Mouse (Mus musculus): ENCODE data around the gene Bend7.

Gene Bend7

GRCm38 (mm10) chr2:4717769-4718661 lies at the start of gene Bend7:
Bend7 (plus strand) TSS chr2:4717831.
- peak; percentile 25 for DNase-seq (ENCODE audit: low spot score)

DNA sequence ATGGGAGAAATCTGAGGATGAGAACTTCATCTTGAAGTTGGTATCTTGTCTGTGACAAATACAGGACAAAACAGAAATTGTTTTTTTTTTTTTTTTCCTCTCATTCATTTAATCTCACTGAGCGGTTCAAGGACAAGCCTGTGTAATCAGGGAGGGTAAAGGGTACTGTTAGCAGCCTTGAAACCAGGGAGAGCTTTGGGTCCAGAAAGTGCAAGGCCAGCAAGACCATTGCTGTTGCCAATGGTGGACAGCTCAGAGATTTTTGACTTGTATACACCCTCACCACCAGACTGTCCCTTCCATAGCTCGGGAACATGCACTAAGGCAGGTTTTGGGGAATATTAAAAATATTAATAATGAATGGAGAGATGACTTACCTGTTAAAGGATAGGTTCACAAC lies 49.0 kb upstream of the Bend7 start:
- DNase-seq (ENCODE audit: low spot score) = no peak

- no peak for DNase-seq (ENCODE audit: low spot score)
Observed at GRCm38 (mm10) chr2:4669701-4670100, 47.9 kb upstream of the Bend7 start.

DNA sequence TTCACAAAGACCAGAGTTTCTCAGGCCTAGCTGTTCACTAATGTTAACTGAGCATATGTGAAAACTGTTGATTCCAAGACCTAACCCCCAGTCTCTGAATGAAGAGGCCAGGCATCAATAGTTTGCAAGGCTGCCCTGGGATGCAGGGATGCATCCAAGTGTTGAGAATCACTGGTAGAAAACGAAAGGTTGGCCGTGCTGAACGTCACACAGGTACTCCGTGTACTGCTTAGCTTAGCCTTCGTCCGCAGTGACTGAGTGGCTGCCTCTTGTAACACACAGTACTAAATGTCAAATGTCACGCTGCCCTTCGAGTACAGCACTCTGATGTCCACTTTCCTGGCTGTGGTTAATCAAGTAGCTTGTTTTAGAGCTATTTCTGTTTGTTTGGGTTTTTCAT lies 46.0 kb upstream of the Bend7 start:
- DNase-seq (ENCODE audit: low spot score) = no peak

DNA sequence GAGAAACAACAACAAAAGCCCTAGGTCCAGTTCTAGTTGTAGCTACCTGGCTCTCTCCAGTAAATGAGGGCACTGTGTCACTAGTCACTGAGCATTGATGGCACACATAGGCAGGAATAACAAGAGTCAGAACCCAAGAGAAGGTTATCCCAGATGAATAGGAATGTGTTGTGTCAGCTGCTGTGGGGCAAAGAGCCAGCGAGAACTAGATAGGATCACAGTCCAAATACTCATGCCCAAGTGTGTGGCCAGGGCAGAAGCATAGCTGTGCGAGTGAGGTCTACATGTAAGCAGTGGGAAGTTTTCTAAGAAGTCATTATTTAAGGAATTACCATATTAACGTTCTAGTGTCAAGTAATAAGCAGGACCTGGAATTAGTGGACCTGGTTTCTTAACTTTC lies 37.7 kb upstream of the Bend7 start:
- DNase-seq (ENCODE audit: low spot score) = no peak

- no peak for DNase-seq (ENCODE audit: low spot score)
Observed at GRCm38 (mm10) chr2:4711262-4711661, 6.4 kb upstream of the Bend7 start.

GRCm38 (mm10) chr2:4717081-4717768 lies 406 bp upstream of the Bend7 start:
- DNase-seq (ENCODE audit: low spot score) = peak; percentile 31

DNA sequence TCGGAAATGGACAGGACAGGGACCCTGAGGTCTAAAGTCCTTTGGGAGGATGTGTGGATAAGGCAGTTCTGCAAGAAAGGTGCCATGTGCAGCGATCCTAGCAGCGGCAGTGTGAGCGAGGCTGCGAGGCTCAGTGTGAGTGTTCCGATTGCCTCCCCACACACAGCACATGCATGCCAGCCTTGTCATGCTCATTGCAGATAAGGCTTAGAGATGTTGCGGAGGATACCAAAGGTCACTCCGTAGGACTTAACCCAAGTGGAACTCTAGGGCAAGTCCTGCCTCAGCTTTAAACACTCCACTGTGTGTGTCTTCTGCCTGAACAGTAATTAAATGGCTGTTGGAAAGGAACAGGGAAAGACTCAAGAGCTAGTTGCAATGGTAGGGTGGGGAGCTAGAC lies 5.5 kb downstream of the Bend7 start:
- DNase-seq (ENCODE audit: low spot score) = no peak

GRCm38 (mm10) chr2:4730161-4730560 lies 12.5 kb downstream of the Bend7 start:
- DNase-seq (ENCODE audit: low spot score) = no peak

DNA sequence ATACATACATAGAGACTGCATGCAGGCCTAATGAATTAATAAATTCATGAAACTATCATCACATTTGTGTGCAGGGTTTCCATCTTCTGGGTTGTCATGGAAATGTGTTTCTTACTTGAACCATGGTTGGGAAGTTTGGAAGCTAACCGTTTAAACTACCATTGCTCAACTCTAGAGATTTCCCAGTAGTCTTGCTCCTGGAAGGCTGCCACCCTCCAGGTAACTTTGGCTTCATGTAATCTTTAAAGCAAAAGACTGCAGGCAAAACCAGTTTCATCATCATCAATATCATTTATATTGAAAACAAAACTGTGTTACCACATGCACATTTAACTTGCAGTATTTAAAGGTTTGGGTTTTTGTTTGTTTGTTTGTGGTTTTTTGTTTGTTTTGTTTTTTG lies 16.3 kb downstream of the Bend7 start:
- no peak for DNase-seq (ENCODE audit: low spot score)

GRCm38 (mm10) chr2:4736095-4736797 lies 18.6 kb downstream of the Bend7 start:
- DNase-seq (ENCODE audit: low spot score) = no peak

GRCm38 (mm10) chr2:4736798-4737155 lies 19.1 kb downstream of the Bend7 start:
- no peak for DNase-seq (ENCODE audit: low spot score)

- DNase-seq (ENCODE audit: low spot score) = no peak
Observed at GRCm38 (mm10) chr2:4751918-4752317, 34.3 kb downstream of the Bend7 start.

DNA sequence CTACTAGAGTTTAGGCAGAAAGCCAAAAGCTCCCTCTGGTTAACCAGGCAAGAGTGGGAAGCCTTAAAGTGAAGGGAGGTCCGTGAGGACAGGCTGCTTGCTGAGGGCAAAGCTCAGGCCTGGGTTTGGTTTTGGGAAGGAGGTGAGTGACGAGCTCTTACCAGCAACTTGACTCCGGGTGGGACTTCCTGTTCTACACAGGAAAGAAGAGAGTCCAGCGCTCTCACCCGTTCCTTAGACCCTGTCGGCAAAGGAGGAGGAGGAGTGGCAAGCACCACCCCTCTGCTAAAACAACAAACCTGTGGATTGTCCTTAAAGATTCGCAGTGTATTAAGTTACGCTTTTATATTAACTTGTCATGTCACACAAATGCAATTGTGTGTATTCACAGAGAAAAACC lies 38.1 kb downstream of the Bend7 start:
- no peak for DNase-seq (ENCODE audit: low spot score)

GRCm38 (mm10) chr2:4757218-4757617 lies 39.6 kb downstream of the Bend7 start:
- DNase-seq (ENCODE audit: low spot score) = no peak

DNA sequence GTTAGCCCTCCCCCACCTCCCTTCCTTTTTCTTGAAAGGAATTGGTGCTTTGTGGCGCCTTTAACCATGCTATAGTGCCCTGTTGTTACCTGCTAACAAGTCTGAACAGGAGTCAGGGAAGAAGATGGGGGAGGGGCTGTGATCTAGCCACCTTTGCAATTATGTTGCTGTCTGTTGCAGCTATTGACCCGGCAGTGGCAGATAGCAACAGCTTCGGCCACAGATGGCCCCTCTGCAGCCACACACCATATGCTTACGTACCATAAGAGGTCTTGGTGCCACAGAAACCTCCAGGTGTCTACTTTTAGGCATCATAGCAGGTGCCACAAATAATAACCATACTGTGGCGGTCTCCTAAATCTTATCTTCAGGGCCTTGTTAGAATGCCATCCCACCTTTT lies 43.1 kb downstream of the Bend7 start:
- peak; percentile 51 for DNase-seq (ENCODE audit: low spot score)

DNA sequence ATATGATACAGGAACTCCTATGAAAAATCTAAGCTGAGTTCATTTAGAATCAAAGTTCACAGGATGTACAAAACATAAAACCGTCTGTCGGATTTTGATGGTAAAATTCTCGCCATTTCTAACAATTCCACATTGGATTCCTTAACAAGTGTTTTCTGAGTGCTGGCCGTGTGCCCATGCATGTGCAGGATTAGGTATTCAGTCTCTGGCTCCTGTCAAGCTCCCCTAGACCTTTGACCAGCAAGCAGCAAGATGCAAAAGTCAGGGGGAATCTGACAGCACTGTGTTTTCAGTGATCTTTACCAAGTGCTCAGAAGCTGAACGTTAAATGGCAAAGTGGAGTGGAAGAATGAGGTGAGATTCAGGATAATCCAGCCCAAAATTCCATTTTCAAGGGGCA lies 44.3 kb downstream of the Bend7 start:
- DNase-seq (ENCODE audit: low spot score) = no peak

- no peak for DNase-seq (ENCODE audit: low spot score)
Observed at GRCm38 (mm10) chr2:4764071-4764470, 46.4 kb downstream of the Bend7 start.

GRCm38 (mm10) chr2:4770376-4770775 lies 52.7 kb downstream of the Bend7 start:
- no peak for DNase-seq (ENCODE audit: low spot score)

DNA sequence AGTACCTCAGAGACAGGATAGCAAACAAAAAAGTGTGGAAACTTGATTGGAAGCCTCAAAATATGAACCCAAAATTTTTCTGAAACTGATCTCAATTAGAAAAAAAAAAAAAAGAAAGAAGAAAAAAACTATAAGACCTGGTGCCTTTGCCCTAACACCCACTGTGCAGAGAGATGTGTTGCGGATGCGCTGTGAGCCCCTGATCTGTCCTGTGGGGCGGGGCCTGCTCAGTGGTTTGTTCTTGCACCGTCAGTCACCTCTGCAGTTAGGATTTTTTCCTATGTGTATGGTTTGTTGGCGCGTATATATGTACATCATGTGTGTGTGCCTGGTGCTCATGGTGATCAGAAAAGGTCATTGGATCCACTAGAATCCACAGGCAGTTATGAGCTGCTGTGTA lies 56.3 kb downstream of the Bend7 start:
- DNase-seq (ENCODE audit: low spot score) = no peak

- no peak for DNase-seq (ENCODE audit: low spot score)
Observed at GRCm38 (mm10) chr2:4777291-4777690, 59.7 kb downstream of the Bend7 start.

- DNase-seq (ENCODE audit: low spot score) = no peak
Observed at GRCm38 (mm10) chr2:4781641-4782040, 64.0 kb downstream of the Bend7 start.

DNA sequence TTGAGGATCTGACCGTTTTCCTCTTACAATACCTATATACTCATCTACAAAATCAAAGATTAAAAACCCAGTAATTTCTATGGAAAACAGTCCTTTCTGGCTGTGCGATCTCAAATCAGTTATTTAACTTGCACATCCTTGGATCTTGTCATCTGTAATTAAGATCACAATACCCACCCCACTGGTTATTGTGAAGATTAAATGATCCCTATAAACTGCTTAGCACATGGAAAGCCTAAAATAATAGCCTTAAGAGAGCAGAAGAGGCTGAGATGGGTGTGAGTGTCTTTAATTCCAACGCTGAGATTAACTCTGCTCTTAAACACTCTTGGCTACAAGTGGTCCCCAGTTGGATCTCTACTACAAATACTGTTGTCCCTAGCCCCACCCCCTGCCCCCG lies 64.8 kb downstream of the Bend7 start:
- no peak for DNase-seq (ENCODE audit: low spot score)

Data from testis, postnatal 14 days (tissue).